Mouse (Mus musculus) gonadal fat pad, adult 2 months (tissue): ENCODE results near the gene Itga9. TPM values are rescaled to one million over a fixed set of nuclear protein-coding genes. Genes with fewer than 3 reads are reported as not detected.

Source experiments
- DNase-seq: peaks from one replicate; pipeline ENCODE4 v3.0.0-alpha.2; 2012; ENCODE audit warnings: low read depth
- polyA plus RNA-seq: library from polyadenylated mRNA; depleted of rRNA; stranded (reverse); fragments of >200 nt; gene quantifications from 2 replicates; pipeline ENCODE4 v1.2.3, GENCODE M21; 2012

Gene Itga9
- polyA plus RNA-seq, 1 experiment: 13.2 TPM

GRCm38 (mm10) chr9:118875705-118876104 is 269.2 kb downstream of the Itga9 start:
- DNase-seq: no peak

GRCm38 (mm10) chr9:118876902-118877301 is 270.4 kb downstream of the Itga9 start:
- DNase-seq: no peak

GRCm38 (mm10) chr9:118877365-118878008 is 271.0 kb downstream of the Itga9 start:
- no peak for DNase-seq

- no peak for DNase-seq
Measured at GRCm38 (mm10) chr9:118878596-118878995, 272.1 kb downstream of the Itga9 start.

GRCm38 (mm10) chr9:118881281-118881945 is 274.9 kb downstream of the Itga9 start:
- DNase-seq: no peak

GRCm38 (mm10) chr9:118881946-118882284 is 275.4 kb downstream of the Itga9 start:
- DNase-seq: no peak

- DNase-seq: no peak
Measured at GRCm38 (mm10) chr9:118883150-118883549, 276.7 kb downstream of the Itga9 start.

GRCm38 (mm10) chr9:118885785-118886184 is 279.3 kb downstream of the Itga9 start:
- DNase-seq: no peak

- DNase-seq: no peak
Measured at GRCm38 (mm10) chr9:118887201-118887600, 280.7 kb downstream of the Itga9 start.

GRCm38 (mm10) chr9:118887734-118888133 is 281.2 kb downstream of the Itga9 start:
- DNase-seq: no peak

- DNase-seq: no peak
Measured at GRCm38 (mm10) chr9:118890149-118890548, 283.7 kb downstream of the Itga9 start.

- no peak for DNase-seq
Measured at GRCm38 (mm10) chr9:118890645-118891044, 284.2 kb downstream of the Itga9 start.

- no peak for DNase-seq
Measured at GRCm38 (mm10) chr9:118891068-118891467, 284.6 kb downstream of the Itga9 start.

GRCm38 (mm10) chr9:118891593-118891992 is 285.1 kb downstream of the Itga9 start:
- DNase-seq: no peak

GRCm38 (mm10) chr9:118895101-118895500 is 288.6 kb downstream of the Itga9 start:
- DNase-seq: no peak

GRCm38 (mm10) chr9:118900677-118901076 is 294.2 kb downstream of the Itga9 start:
- no peak for DNase-seq

- no peak for DNase-seq
Measured at GRCm38 (mm10) chr9:118901917-118902316, 295.4 kb downstream of the Itga9 start.

GRCm38 (mm10) chr9:118907934-118908620 is 301.6 kb downstream of the Itga9 start:
- no peak for DNase-seq

GRCm38 (mm10) chr9:118913048-118913447 is 306.6 kb downstream of the Itga9 start:
- DNase-seq: no peak

- no peak for DNase-seq
Measured at GRCm38 (mm10) chr9:118913613-118914012, 307.1 kb downstream of the Itga9 start.

GRCm38 (mm10) chr9:118914589-118914988 is 308.1 kb downstream of the Itga9 start:
- no peak for DNase-seq

GRCm38 (mm10) chr9:118915290-118915689 is 308.8 kb downstream of the Itga9 start:
- no peak for DNase-seq

GRCm38 (mm10) chr9:118919672-118920186 is 313.2 kb downstream of the Itga9 start:
- no peak for DNase-seq
